Mouse (Mus musculus): ENCODE results near the gene Snx11.

DNA sequence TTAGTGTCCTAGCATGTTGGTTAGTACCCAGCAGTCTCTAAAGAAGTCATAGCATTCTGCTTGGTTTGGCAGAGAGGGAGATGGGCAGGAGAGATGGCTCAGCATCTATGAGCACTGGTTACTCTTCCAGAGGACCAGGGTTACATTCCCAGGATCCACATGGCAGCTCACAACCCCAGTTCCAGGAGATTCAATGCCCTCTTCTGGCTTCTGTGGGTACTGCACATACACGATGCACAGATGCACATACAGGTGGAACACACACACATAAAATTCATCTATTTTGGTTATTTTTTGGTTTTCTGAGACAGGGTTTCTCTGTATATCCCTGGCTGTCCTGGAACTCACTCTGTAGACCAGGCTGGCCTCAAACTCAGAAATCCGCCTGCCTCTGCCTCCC, 22.1 kb downstream of the Snx11 start:
- TF ChIP-seq GATA1 (IDR thresholded peaks at IDR 0.05; ENCODE audit: borderline replicate concordance, low read length) (no peak), FLI1 (IDR thresholded peaks at IDR 0.05; ENCODE audit: low read length) (no peak)
